Mouse (Mus musculus): ENCODE data around the gene Anxa8.

Anxa8 gene

GRCm38 (mm10) chr14:34085731-34086130, at the start of gene Anxa8:
Anxa8 (plus strand) TSS chr14:34085981.
- DNase-seq (ENCODE audit: low spot score) = no peak

- no peak for DNase-seq (ENCODE audit: low spot score)
Observed at GRCm38 (mm10) chr14:34041241-34041640, 44.5 kb upstream of the Anxa8 start.

GRCm38 (mm10) chr14:34043341-34043740, 42.4 kb upstream of the Anxa8 start:
- no peak for DNase-seq (ENCODE audit: low spot score)

GRCm38 (mm10) chr14:34050101-34050779, 35.5 kb upstream of the Anxa8 start:
- DNase-seq (ENCODE audit: low spot score) = no peak

GRCm38 (mm10) chr14:34052516-34052915, 33.3 kb upstream of the Anxa8 start, which contains the start of gene Antxrl:
Antxrl (plus strand) TSS chr14:34052707.
- DNase-seq (ENCODE audit: low spot score) = no peak

- no peak for DNase-seq (ENCODE audit: low spot score)
Observed at GRCm38 (mm10) chr14:34071665-34072064, 14.1 kb upstream of the Anxa8 start.

- DNase-seq (ENCODE audit: low spot score) = no peak
Observed at GRCm38 (mm10) chr14:34075346-34075745, 10.4 kb upstream of the Anxa8 start.

- DNase-seq (ENCODE audit: low spot score) = no peak
Observed at GRCm38 (mm10) chr14:34077222-34077621, 8.6 kb upstream of the Anxa8 start.

- no peak for DNase-seq (ENCODE audit: low spot score)
Observed at GRCm38 (mm10) chr14:34078293-34078692, 7.5 kb upstream of the Anxa8 start.

GRCm38 (mm10) chr14:34080321-34080997, 5.3 kb upstream of the Anxa8 start:
- DNase-seq (ENCODE audit: low spot score) = no peak

- DNase-seq (ENCODE audit: low spot score) = no peak
Observed at GRCm38 (mm10) chr14:34086806-34087205, 1.0 kb downstream of the Anxa8 start.

GRCm38 (mm10) chr14:34087856-34088398, 2.1 kb downstream of the Anxa8 start:
- no peak for DNase-seq (ENCODE audit: low spot score)

GRCm38 (mm10) chr14:34089796-34090195, 4.0 kb downstream of the Anxa8 start:
- DNase-seq (ENCODE audit: low spot score) = no peak

- no peak for DNase-seq (ENCODE audit: low spot score)
Observed at GRCm38 (mm10) chr14:34091475-34091874, 5.7 kb downstream of the Anxa8 start.

- DNase-seq (ENCODE audit: low spot score) = no peak
Observed at GRCm38 (mm10) chr14:34092856-34093255, 7.1 kb downstream of the Anxa8 start.

- DNase-seq (ENCODE audit: low spot score) = no peak
Observed at GRCm38 (mm10) chr14:34096161-34096560, 10.4 kb downstream of the Anxa8 start.

GRCm38 (mm10) chr14:34102601-34103000, 16.8 kb downstream of the Anxa8 start, which contains the start of gene A630023A22Rik:
A630023A22Rik (minus strand) TSS chr14:34102754.
- DNase-seq (ENCODE audit: low spot score) = no peak

GRCm38 (mm10) chr14:34103855-34104254, 18.1 kb downstream of the Anxa8 start:
- DNase-seq (ENCODE audit: low spot score) = no peak

GRCm38 (mm10) chr14:34104892-34105291, 19.1 kb downstream of the Anxa8 start:
- no peak for DNase-seq (ENCODE audit: low spot score)

GRCm38 (mm10) chr14:34106389-34107062, 20.7 kb downstream of the Anxa8 start:
- no peak for DNase-seq (ENCODE audit: low spot score)

- no peak for DNase-seq (ENCODE audit: low spot score)
Observed at GRCm38 (mm10) chr14:34107594-34107993, 21.8 kb downstream of the Anxa8 start.

GRCm38 (mm10) chr14:34114311-34114710, 28.5 kb downstream of the Anxa8 start:
- DNase-seq (ENCODE audit: low spot score) = no peak
